Mouse (Mus musculus): Measurements from ENCODE around the gene Smarcal1.

Smarcal1 gene

GRCm38 (mm10) chr1:72582947-72583731 is at the start of gene Smarcal1:
TSS of gene Smarcal1 (plus strand) at chr1:72583251.
- peak; percentile 97 for DNase-seq (ENCODE audit: low read depth)

GRCm38 (mm10) chr1:72533439-72533838 is 49.6 kb upstream of the Smarcal1 start:
- DNase-seq (ENCODE audit: low read depth): no peak

GRCm38 (mm10) chr1:72535725-72536571 is 47.1 kb upstream of the Smarcal1 start:
- no peak for DNase-seq (ENCODE audit: low read depth)

GRCm38 (mm10) chr1:72536611-72537351 is 46.3 kb upstream of the Smarcal1 start, which contains the start of gene March4:
TSS of gene March4 (minus strand) at chr1:72536930.
- peak; percentile 59 for DNase-seq (ENCODE audit: low read depth)

GRCm38 (mm10) chr1:72538266-72538665 is 44.8 kb upstream of the Smarcal1 start:
- DNase-seq (ENCODE audit: low read depth): peak; percentile 81

- DNase-seq (ENCODE audit: low read depth): peak; percentile 74
Measured at GRCm38 (mm10) chr1:72550317-72550716, 32.7 kb upstream of the Smarcal1 start.

- no peak for DNase-seq (ENCODE audit: low read depth)
Measured at GRCm38 (mm10) chr1:72556471-72556870, 26.6 kb upstream of the Smarcal1 start.

- DNase-seq (ENCODE audit: low read depth): no peak
Measured at GRCm38 (mm10) chr1:72558625-72559024, 24.4 kb upstream of the Smarcal1 start.

- DNase-seq (ENCODE audit: low read depth): peak; percentile 92
Measured at GRCm38 (mm10) chr1:72564334-72564962, 18.6 kb upstream of the Smarcal1 start.

- no peak for DNase-seq (ENCODE audit: low read depth)
Measured at GRCm38 (mm10) chr1:72567056-72567455, 16.0 kb upstream of the Smarcal1 start.

- DNase-seq (ENCODE audit: low read depth): no peak
Measured at GRCm38 (mm10) chr1:72568725-72569124, 14.3 kb upstream of the Smarcal1 start.

GRCm38 (mm10) chr1:72574047-72574446 is 9.0 kb upstream of the Smarcal1 start:
- DNase-seq (ENCODE audit: low read depth): no peak

GRCm38 (mm10) chr1:72574608-72575007 is 8.4 kb upstream of the Smarcal1 start:
- no peak for DNase-seq (ENCODE audit: low read depth)

- DNase-seq (ENCODE audit: low read depth): peak; percentile 47
Measured at GRCm38 (mm10) chr1:72575121-72575520, 7.9 kb upstream of the Smarcal1 start.

- no peak for DNase-seq (ENCODE audit: low read depth)
Measured at GRCm38 (mm10) chr1:72577481-72577922, 5.5 kb upstream of the Smarcal1 start.

- DNase-seq (ENCODE audit: low read depth): no peak
Measured at GRCm38 (mm10) chr1:72578351-72578750, 4.7 kb upstream of the Smarcal1 start.

- peak; percentile 41 for DNase-seq (ENCODE audit: low read depth)
Measured at GRCm38 (mm10) chr1:72578806-72579205, 4.2 kb upstream of the Smarcal1 start.

GRCm38 (mm10) chr1:72583906-72584305 is 855 bp downstream of the Smarcal1 start:
- DNase-seq (ENCODE audit: low read depth): peak; percentile 55

- no peak for DNase-seq (ENCODE audit: low read depth)
Measured at GRCm38 (mm10) chr1:72585971-72586875, 3.2 kb downstream of the Smarcal1 start.

- DNase-seq (ENCODE audit: low read depth): no peak
Measured at GRCm38 (mm10) chr1:72587532-72587931, 4.5 kb downstream of the Smarcal1 start.

- DNase-seq (ENCODE audit: low read depth): no peak
Measured at GRCm38 (mm10) chr1:72588763-72589162, 5.7 kb downstream of the Smarcal1 start.
